Mouse (Mus musculus) cerebellum, adult 9-11 months (tissue): ENCODE measurements around the gene Gm11595.
A peak's percentile ranks its signal among the peaks of the same experiment; 100 is the strongest.
"Not testable (repeated sequence)": the region's sequence is repeated elsewhere in the genome, so short reads cannot be mapped to it uniquely, and the experiment has no call there.

ENCODE experiments used
- DNase-seq: peaks from one replicate; pipeline ENCODE4 v3.0.0; 2022

Gene Gm11595

DNA sequence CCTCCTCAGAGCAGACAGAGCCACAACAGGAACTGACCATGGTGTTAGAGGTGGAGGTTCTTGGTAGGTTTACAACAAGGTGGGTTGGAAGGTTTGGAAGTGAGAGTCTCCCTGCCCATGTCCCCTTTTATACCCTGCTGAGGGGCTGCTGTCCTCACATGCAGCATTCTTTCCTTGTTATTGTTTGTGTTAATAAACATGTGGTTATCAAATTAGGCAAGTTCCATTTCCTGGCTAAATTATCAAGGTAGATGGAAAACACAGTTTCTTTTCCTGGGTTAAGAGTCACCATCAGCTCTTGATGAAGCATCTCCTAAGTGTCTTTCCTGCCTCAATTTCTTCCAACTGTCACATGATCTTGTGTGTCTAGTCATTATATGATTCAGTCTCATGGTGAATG lies at the start of gene Gm11595:
Gene Gm11595, minus strand, starts transcription at position 101 of the 400 bp plus-strand sequence.
- DNase-seq, result not testable (repeated sequence)

DNA sequence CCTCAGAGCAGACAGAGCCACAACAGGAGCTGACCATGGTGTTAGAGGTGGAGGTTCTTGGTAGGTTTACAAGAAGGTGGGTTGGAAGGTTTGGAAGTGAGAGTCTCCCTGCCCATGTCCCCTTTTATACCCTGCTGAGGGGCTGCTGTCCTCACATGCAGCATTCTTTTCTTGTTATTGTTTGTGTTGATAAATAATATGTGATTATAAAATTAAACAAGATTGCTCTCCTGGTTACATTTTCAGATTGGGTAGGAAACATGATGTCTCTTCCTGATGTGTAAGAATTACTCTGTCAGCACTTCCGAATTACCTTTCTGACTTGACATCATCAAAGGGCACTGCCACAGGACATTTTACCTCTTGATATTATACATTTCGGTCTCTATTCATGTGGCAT lies 42.9 kb upstream of the Gm11595 start, which contains the start of gene Gm11564:
Gene Gm11564, minus strand, starts transcription at position 101 of the 400 bp plus-strand sequence.
- DNase-seq, result not testable (repeated sequence)

DNA sequence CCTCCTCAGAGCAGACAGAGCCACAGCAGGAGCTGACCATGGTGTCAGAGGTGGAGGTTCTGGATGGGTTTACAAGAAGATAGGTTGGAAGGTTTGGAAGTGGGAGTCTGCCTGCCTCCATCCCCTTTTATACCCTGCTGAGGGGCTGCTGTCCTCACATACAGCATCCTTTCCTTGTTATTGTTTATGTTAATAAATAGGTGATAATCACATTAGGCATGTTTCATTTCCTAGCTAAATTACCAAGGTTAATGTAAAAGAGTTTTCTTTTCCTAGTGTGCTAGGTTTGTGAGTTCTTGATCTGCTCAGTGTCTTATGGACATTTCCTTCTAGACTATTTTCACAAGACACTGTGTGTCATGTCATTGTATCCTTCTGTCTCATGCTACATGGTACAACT lies 37.1 kb upstream of the Gm11595 start, which contains the start of gene Krtap4-13:
Gene Krtap4-13, minus strand, starts transcription at position 101 of the 400 bp plus-strand sequence.
- DNase-seq, result not testable (repeated sequence)

DNA sequence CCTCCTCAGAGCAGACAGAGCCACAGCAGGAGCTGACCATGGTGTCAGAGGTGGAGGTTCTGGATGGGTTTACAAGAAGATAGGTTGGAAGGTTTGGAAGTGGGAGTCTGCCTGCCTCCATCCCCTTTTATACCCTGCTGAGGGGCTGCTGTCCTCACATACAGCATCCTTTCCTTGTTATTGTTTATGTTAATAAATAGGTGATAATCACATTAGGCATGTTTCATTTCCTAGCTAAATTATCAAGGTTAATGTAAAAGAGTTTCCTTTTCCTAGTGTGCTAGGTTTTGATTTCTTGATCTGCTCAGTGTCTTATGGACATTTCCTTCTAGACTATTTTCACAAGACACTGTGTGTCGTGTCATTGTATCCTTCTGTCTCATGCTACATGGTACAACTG lies 31.6 kb upstream of the Gm11595 start, which contains the start of gene Gm11554:
Gene Gm11554, minus strand, starts transcription at position 101 of the 400 bp plus-strand sequence.
- DNase-seq, result not testable (repeated sequence)

- not testable (repeated sequence) for DNase-seq
These were observed 26.1 kb upstream of the Gm11595 start, which contains the start of gene Gm11569 for GRCm38 (mm10) chr11:99798832-99799231. Gene Gm11569, minus strand, starts transcription at chr11:99798932.

DNA sequence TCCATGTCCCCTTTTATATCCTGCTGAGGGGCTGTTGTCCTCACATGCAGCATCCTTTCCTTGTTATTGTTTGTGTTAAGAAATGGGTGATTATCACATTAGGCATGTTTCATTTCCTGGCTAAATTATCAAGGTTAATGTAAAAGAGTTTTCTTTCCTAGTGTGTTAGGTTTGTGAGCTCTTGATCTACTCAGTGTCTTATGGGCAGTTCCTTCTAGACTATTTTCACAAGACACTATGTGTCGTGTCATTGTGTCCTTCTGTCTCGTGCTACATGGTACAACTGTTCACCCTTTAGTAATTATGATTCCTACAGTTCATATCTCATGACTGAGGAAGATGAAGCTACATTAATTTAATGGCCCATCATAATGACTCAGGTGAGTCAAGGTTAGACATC lies 20.7 kb upstream of the Gm11595 start, which contains the start of gene Gm11596:
Gene Gm11596, minus strand, starts transcription at position 101 of the 400 bp plus-strand sequence.
- DNase-seq, result no peak

- DNase-seq, result not testable (repeated sequence)
These were observed 12.2 kb upstream of the Gm11595 start, which contains the start of gene Krtap4-9 for GRCm38 (mm10) chr11:99784900-99785299. Gene Krtap4-9, plus strand, starts transcription at chr11:99785200.

DNA sequence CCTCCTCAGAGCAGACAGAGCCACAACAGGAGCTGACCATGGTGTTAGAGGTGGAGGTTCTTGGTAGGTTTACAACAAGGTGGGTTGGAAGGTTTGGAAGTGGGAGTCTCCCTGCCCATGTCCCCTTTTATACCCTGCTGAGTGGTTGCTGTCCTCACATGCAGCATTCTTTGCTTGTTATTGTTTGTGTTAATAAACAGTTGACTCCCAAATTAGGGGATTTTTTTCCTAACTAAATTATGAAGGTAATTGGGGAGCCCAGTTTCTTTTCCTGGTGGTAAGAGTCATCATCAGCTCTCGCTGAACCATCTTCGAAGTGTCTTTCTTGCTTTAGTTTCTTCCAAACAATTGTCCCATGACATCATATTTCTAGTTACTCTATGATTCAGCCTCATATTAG lies 7.9 kb upstream of the Gm11595 start, which contains the start of gene Krtap4-8:
Gene Krtap4-8, minus strand, starts transcription at position 101 of the 400 bp plus-strand sequence.
- DNase-seq, result no peak

DNA sequence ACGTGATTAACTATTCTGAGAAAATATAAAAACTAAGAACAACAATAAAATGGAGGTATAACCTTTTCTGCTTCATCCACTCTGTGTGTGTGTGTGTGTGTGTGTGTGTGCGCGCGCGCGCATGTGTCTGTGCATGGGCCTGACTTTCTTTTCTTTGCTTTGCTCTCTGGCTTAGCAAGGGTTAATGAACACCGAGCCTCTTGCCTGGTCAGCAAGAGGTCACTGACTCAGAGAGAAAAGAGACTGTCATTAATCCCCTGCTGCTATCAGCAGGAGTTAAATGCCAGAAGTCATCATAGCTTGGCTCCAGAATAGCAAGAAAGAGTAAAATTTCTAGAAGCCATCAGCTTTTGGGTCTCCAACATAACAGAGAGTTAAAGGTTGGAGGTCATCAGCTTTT lies 5.7 kb upstream of the Gm11595 start:
- no peak for DNase-seq

- DNase-seq, result no peak
These were observed 4.3 kb downstream of the Gm11595 start for GRCm38 (mm10) chr11:99768410-99768809.

DNA sequence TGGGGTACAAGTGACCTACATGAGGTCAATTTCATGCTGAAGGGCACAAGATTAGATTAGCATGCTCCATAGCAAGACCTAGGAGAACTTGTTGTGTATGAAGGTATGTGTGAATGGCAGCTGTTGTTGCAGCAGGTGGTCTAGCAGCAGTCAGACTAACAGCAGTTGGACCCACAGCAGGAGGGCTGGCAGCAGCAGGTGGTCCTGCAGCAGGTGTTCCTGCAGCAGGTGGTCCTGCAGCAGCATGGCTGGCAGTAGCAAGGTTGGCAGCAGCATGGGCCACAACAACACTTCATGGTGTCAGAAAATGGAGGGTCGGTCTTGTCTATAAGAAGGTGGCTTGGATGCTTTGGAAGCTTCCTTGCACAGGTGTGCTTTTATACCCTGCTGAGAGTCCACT lies 13.8 kb downstream of the Gm11595 start:
- no peak for DNase-seq

- no peak for DNase-seq
These were observed 28.7 kb downstream of the Gm11595 start for GRCm38 (mm10) chr11:99743985-99744384.

DNA sequence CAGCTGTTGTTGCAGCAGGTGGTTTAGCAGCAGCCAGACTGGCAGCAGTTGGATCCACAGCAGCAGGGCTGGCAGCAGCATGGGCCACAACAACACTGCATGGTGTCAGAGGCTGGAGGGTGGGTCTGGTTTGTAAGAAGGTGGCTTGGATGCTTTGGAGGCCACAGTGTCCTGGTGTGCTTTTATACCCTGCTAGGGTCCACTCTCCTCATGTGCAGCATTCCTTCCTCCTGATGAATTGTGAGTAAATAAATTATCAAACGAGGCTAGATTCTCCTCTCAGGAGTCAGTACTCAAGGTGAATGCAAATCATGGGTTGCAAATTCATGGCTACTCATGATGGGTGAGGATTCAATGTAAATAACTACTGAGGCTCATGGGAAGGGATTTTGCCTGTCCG lies 38.5 kb downstream of the Gm11595 start, which contains the start of gene Gm14180:
Gene Gm14180, minus strand, starts transcription at position 101 of the 400 bp plus-strand sequence.
- no peak for DNase-seq

- peak; percentile 4 for DNase-seq
These were observed 48.7 kb downstream of the Gm11595 start for GRCm38 (mm10) chr11:99724061-99724460.
